Mouse (Mus musculus) stomach, postnatal 0 days (tissue): Measurements from ENCODE around the gene Mef2d.

Experiments
- CTCF ChIP-seq: IDR thresholded peaks from 2 replicates; pipeline ENCODE4 v1.5.1; 2016; ENCODE audit warnings: antibody characterized with exemption, low read depth, mild to moderate bottlenecking, moderate library complexity
- EP300 ChIP-seq: optimal IDR thresholded peaks from 2 replicates; pipeline ENCODE3; 2016; ENCODE audit warnings: antibody characterized with exemption

DNA sequence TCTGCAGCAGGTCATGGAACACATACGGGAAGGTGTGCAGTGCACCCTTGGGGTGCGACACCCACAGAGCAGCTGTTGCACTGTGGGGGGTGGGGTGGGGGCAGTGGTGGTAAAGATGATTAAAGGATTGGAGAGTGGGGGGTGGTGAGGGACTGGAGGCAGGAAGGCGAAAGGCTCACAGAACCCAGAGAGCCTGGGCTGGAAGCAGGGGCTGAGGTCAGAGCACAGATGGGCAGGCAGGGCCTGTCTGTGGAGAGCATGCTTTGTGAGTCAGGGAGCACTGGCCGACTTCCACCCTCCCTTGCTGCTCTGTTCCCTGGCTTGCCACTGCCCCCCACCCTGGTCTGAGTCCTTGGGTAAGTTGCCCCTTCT lies 3.2 kb downstream of the Mef2d start:
- TF ChIP-seq CTCF (no peak), EP300 (no peak)
